Mouse (Mus musculus) G1E (cell line): ENCODE results near the gene Scaf4.

Experiments
- CTCF ChIP-seq: IDR thresholded peaks from 2 replicates; pipeline ENCODE4 v1.5.1; 2012; ENCODE audit warnings: low read depth, low read length, inconsistent platforms, mixed read lengths
- GATA1 ChIP-seq: IDR thresholded peaks from 2 replicates; pipeline ENCODE4 v1.6.1; 2012; ENCODE audit warnings: borderline replicate concordance, low read length, inconsistent platforms, mixed read lengths
- GATA2 ChIP-seq: IDR thresholded peaks from 2 replicates; pipeline ENCODE4 v1.6.1; 2012; ENCODE audit warnings: low read depth, low read length, inconsistent platforms, borderline replicate concordance
- POLR2AphosphoS5 ChIP-seq: IDR thresholded peaks from 2 replicates; pipeline ENCODE4 v1.6.1; 2012; ENCODE audit warnings: low read depth, low read length, inconsistent platforms; ENCODE audit not compliant: insufficient replicate concordance
- TAL1 ChIP-seq: conservative IDR thresholded peaks from 2 replicates; pipeline ENCODE4 v1.6.1; 2012; ENCODE audit warnings: low read depth, low read length, inconsistent platforms, mixed read lengths

- no peak for TF ChIP-seq CTCF
- no peak for TF ChIP-seq GATA1
- TF ChIP-seq GATA2 = no peak
- TF ChIP-seq TAL1 = no peak
- TF ChIP-seq POLR2AphosphoS5 = no peak
Measured at GRCm38 (mm10) chr16:90282620-90283265, 1.6 kb downstream of the Scaf4 start.
